Mouse (Mus musculus): ENCODE results near the gene Cdkl4.

The Cdkl4 gene

DNA sequence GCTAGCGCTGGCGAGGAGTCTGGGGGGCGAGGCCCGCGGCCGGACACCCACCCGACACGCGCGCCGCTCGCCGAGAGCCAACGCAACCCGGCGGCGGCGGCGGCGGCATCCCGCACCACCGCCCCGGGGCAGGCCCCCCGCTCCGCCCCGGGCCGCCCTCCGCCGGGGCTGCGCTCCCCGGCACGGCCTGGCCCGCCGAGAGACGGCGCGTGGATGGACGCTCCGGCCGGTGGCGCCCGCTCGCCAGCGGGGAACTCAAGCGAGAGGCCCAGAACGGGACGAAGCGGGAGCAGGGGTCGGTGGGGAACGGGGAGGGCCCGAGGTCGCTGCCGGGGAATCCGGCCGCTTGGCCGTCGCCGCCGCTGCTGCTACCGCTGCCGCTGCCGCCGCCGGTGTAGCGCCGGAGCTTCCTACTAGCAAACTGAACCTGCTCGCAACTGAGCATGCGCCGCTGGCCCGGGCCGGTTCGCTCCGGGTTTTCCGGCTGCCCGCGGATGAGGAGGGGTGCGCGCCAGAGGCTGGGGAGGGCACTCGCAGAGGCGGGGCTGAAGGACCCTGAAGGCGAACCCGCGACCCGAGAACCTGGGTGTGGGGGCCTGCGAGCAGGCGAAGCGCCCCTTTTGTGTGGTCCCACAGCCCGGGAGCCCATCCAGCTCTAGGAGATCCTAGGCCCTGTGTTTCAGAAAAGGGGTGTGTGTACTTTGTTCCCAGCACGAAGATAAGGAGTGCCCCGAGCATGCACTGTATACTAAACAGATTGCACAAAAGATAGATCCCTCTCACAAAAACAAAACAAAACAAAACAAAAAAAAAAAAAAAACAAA lies 97.4 kb downstream of the Cdkl4 start, which contains the start of gene Sos1:
Gene Sos1 (minus strand): TSS at position 423 of the 824 bp plus-strand sequence.
- peak; percentile 96 for DNase-seq (ENCODE audit: low read depth)

DNA sequence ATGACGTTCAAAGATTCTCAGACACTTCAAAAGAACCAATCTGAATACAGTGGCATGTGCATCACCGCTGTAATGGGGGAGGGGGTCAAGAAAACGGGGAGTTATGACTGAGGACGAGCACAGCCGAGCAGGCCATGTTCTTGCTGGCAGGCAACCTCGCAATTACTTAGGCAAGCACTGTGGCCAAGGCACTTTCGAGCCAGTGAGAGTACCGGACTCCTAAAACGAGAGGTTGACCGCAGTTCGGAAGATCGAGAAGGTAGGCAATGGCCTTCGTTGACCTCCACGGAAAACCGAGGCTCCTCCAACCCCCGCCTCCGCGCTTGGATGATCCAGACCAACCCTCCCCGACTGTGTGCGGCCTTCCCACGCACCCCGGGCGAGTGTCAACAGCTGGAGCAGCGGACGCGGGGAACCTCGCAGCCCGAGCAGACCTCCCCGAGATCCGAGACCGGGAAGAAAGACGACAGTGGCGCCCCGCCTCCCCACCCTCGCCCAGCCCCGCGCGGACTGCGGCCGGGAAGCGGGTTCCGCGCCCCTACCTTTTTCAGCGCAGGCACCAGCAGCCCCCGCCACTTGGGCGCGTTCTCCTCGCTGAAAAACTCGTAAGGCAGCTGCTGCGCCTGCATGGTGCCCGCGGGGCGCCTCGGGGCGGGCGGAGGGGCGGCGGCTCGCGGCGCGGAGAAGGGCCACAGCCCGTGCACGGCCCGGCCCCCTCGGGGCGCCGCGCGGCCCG lies 98.2 kb downstream of the Cdkl4 start:
- peak; percentile 67 for DNase-seq (ENCODE audit: low read depth)

DNA sequence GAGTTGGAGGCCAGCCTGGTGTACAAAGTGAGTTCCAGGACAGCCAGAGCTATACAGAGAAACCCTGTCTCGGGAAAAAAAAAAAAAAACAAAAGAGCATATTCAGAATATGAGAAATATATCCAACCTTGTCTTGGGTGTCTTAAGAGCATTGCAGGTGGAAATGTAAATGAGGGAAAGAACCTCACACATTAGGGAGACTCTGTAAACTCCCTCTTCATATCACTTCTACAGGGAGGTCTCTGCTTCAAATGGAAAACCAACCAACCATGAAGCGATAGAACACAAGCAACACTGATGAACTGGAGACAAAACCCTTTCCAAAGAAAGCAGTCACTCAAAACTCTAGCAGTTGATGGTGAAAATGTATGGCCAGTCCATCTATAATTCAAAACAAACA lies 99.9 kb downstream of the Cdkl4 start:
- no peak for DNase-seq (ENCODE audit: low read depth)

DNA sequence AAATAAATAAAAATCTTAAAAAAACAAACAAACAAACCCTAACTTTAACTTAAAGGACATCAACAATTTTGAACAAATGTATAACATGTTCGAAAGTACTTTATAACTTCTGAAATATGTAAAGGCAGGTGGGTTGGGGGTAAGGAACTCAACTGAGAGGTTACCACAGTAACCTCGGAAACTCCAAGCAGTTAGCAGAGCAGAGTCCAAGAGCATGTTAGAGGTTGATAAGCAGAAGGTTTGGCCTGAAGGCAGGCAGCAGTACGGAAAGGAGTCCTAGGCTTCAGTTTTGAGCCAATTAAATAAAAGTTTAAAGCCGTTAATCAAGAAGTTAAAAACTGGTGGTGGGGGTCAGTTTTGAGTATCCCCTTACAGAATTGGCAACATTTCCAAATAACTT lies 101.1 kb downstream of the Cdkl4 start:
- no peak for DNase-seq (ENCODE audit: low read depth)

All from NIH3T3 (cell line).